Mouse (Mus musculus) left cerebral cortex, adult 2 months (tissue): ENCODE data around the gene Cass4. TPM values are rescaled to one million over a fixed set of nuclear protein-coding genes. Genes with fewer than 3 reads are reported as not detected.
A peak's percentile ranks its signal among the peaks of the same experiment; 100 is the strongest.

Experiments used
- DNase-seq, 2 experiments: peaks; one replicate each; pipeline ENCODE4 v3.0.0; 2021 to 2022; ENCODE audit warnings: low spot score in 2 of 2, mixed read lengths in 1 of 2; ENCODE audit errors: extremely low spot score in 1 of 2
- H3K27ac ChIP-seq: fragments of 200-600 bp; 2 replicates; pipeline ENCODE4 v1.8.1; 2022
- H3K4me3 ChIP-seq: fragments of 200-600 bp; 2 replicates; pipeline ENCODE4 v1.8.1; 2022
- CTCF ChIP-seq: fragments of 200-600 bp; IDR thresholded peaks from 2 replicates; pipeline ENCODE4 v1.8.1; 2022; ENCODE audit warnings: antibody characterized with exemption, mild to moderate bottlenecking, moderate library complexity
- intact Hi-C: fragments of 180-260 bp; cut with DNase I; formaldehyde crosslinking; loops from one replicate; pipeline ENCODE4 v1.15.1; 2025
- total RNA-seq, 2 experiments: library from RNA; stranded (reverse); gene quantifications; 2 replicates each; pipeline ENCODE4 v1.2.3; 2021

Gene Cass4
- total RNA-seq, 2 experiments from 2014 or later = 0.16 to 0.43 TPM

DNA sequence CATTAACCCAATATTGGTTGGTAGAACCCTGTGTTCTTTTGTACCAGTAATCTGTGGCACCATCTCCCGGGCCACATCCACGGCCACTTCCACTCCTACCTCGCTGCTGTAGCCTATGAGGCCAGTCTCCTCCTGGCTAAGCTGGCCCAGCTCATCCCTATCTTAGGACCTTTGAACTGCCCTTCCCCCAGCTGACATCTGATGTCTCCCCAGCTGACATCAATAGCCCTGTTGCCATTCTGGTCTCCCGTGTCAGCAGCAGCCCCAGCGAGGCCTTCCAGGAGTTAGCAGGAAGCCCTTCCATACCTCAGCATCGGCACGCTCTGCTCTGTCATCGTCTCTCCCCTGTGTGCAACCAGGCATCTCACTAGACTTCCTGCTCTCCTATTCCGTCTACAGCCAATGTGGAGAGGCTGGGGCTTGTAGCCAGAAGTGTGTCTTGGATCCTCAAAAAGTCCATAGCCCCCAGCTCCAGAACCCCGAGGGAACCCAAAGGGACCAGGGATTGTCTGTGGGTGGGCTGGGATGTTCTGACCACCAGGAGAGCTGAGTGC is 83.2 kb downstream of the Cass4 start:
- DNase-seq = no peak
- TF ChIP-seq CTCF = no peak
- Histone ChIP-seq H3K27ac (no peak overlapping the region), H3K4me3 (no peak overlapping the region)
- intact Hi-C loops = loop anchor here (5.0 kb wide), 1 partner anchor 611 kb away; no protein-coding TSS in a partner anchor

DNA sequence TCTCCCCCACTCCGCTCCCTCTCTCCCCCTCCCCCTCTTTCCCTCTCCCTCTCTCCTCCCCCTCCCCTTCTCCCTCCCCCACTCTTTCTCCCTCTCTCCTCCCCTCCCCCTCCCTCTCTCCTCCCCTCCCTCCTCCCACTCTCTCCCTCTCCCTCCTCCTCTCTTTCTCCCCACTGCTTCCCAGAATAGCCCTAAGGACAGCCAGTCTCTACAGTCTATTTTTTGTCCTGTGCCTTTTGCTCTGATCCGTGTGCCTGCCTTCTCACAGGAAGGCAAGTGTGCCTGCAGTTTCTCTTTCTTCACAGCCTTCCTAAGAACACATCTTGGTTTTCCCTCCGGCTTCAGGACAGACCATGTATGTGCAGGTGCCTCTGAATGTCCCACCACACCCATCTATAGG is 83.8 kb downstream of the Cass4 start:
- intact Hi-C loops = loop anchor here (5.0 kb wide), 1 partner anchor 610 kb away; no protein-coding TSS in a partner anchor
- no peak overlapping the region for H3K27ac ChIP-seq

DNA sequence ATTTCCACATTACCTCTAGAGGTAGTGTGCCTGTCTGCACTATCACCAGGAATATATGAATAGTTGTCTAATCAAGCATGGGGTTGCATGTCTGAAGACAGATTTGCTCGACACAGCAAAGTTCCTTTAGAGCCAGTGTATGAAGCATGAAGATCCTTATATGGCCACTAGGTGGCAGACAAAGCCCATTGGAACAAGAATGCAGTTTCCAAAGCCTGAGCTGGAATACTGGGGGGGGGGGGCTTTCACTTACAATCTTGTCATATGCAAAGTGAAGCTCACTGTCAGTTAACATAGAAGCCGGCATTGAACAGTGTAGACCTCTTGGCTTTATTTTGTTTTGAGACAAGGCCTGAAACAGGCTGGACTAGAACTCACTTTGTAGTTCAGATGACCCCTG is 84.3 kb downstream of the Cass4 start:
- Histone ChIP-seq H3K4me3 (no peak overlapping the region), H3K27ac (no peak overlapping the region)
- TF ChIP-seq CTCF = peak; percentile 76
- DNase-seq = peak; percentile 41 to 48
- intact Hi-C loops = loop anchor here (1.0 to 5.0 kb wide), 4 partner anchors 295 to 609 kb away; no protein-coding TSS in a partner anchor

More for the DNA sequence above, 83.8 kb downstream of the Cass4 start:
- DNase-seq = no peak
- no peak for TF ChIP-seq CTCF
- no peak overlapping the region for H3K4me3 ChIP-seq

DNA sequence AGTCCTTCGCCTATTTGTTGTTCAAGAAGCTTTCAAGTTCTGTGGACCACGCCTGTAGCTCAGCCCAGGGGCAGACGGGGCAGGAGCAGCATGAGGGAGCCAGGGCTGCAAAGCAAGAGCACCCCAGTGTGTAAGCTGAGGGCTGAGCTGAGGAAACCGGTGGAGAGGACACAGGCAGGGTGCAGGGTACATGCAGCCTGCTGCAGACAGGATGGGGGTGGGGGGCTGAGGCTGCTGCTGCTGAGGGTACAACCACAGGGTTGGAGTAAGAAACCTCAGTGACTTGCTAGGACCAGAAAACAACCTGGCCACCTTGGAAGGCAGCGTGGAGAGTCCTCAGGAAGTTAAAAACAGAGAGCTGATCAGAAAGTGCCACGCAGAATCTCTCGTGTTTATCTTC is 86.7 kb downstream of the Cass4 start:
- Histone ChIP-seq H3K4me3 (no peak overlapping the region), H3K27ac (no peak overlapping the region)
- TF ChIP-seq CTCF = no peak
- intact Hi-C loops = no loop called here
- DNase-seq = no peak

DNA sequence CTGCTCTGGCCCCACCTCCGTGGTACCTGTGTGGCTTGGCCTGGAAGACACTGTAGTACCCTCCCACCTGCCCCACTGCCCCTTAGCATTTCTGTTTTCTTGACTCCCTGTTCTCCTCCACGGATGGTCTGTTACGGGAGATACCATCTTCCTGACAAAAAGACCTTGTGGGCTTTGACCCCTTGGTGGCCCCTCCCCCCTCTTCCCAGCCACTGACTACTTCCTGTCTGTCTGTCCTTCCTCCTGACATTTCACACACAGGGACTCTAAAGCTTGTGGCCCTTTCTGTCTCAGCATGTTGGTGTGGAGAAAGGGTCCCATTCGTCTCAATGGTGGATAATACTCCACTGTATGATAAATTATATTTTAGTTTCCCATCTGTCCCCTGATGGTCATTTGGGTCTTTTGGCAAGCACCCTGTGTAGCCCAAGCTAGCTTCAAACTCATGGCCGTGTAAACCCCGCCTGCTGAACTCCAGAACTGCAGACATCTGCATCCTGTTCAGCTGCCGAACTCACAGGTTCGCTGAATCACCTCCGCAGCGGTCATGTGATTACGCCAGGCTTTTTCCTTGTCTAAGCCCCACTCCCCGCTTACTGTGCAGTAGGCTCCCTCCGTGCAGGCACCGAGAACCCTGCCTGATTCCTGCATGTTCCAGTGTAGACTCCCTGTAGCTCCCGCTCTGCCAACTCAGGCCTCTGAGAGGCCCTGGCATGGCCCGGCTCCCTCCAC is 88.2 kb downstream of the Cass4 start:
- Histone ChIP-seq H3K4me3 (no peak overlapping the region), H3K27ac (no peak overlapping the region)
- intact Hi-C loops = no loop called here
- DNase-seq = no peak
- no peak for TF ChIP-seq CTCF

Other genes with a start within 250 kb of the Cass4 start
- under 1 TPM; 0.29 to 0.37 TPM for gene Mc3r, start 145.3 kb upstream of the Cass4 start, total RNA-seq
- gene Fam210b, start 48.2 kb upstream of the Cass4 start, total RNA-seq = 10 to 100 TPM; 10.9 to 12.6 TPM
- 1 to 10 TPM in 1 of 2 experiments, under 1 TPM in 1; 0.87 to 1.2 TPM for gene Aurka, start 23.3 kb upstream of the Cass4 start, total RNA-seq
- 10 to 100 TPM; 22.1 to 23.8 TPM for gene Cstf1, start 23.1 kb upstream of the Cass4 start, total RNA-seq
- 10 to 100 TPM; 71.6 to 75.9 TPM for gene Rtf2, start 46.8 kb downstream of the Cass4 start, total RNA-seq
- gene Gcnt7, start 64.8 kb downstream of the Cass4 start, total RNA-seq = not detected
- under 1 TPM in 1 of 2 experiments, not detected in 1; 0.52 TPM for gene Fam209, start 78.7 kb downstream of the Cass4 start, total RNA-seq
- under 1 TPM; 0.12 to 0.16 TPM for gene Tfap2c, start 155.8 kb downstream of the Cass4 start, total RNA-seq